Mouse (Mus musculus) urinary bladder, postnatal 4 days (tissue): ENCODE data around the gene Zfp644.
"Not testable (repeated sequence)": the region's sequence is repeated elsewhere in the genome, so short reads cannot be mapped to it uniquely, and the experiment has no call there.

ENCODE experiments used
- DNase-seq, 2 experiments: peaks; one replicate each; pipeline ENCODE4 v3.0.0; 2021 to 2022; ENCODE audit warnings: low spot score in 2 of 2

The Zfp644 gene

GRCm38 (mm10) chr5:106696396-106697337 lies at the start of gene Zfp644:
TSS of gene Zfp644 (minus strand) at chr5:106697287.
- peak; percentile 81 to 87 for DNase-seq

GRCm38 (mm10) chr5:106739716-106740115 lies 42.6 kb upstream of the Zfp644 start:
- no peak for DNase-seq

- no peak for DNase-seq
Observed at GRCm38 (mm10) chr5:106723487-106723886, 26.4 kb upstream of the Zfp644 start.

- no peak for DNase-seq
Observed at GRCm38 (mm10) chr5:106722771-106723170, 25.7 kb upstream of the Zfp644 start.

- peak in 1 of 2 experiments; percentile 31 for DNase-seq
Observed at GRCm38 (mm10) chr5:106711870-106712277, 14.8 kb upstream of the Zfp644 start.

- no peak for DNase-seq
Observed at GRCm38 (mm10) chr5:106711220-106711726, 14.2 kb upstream of the Zfp644 start.

GRCm38 (mm10) chr5:106710611-106711010 lies 13.5 kb upstream of the Zfp644 start:
- no peak for DNase-seq

- no peak for DNase-seq
Observed at GRCm38 (mm10) chr5:106710085-106710409, 13.0 kb upstream of the Zfp644 start.

- DNase-seq: no peak
Observed at GRCm38 (mm10) chr5:106709388-106710084, 12.4 kb upstream of the Zfp644 start.

GRCm38 (mm10) chr5:106706363-106706762 lies 9.3 kb upstream of the Zfp644 start:
- no peak for DNase-seq

- no peak for DNase-seq
Observed at GRCm38 (mm10) chr5:106705162-106705561, 8.1 kb upstream of the Zfp644 start.

GRCm38 (mm10) chr5:106695681-106696395 lies 1.2 kb downstream of the Zfp644 start:
- DNase-seq: peak; percentile 76 to 77

- no peak for DNase-seq
Observed at GRCm38 (mm10) chr5:106695141-106695540, 1.9 kb downstream of the Zfp644 start.

GRCm38 (mm10) chr5:106694683-106695082 lies 2.4 kb downstream of the Zfp644 start:
- no peak for DNase-seq

GRCm38 (mm10) chr5:106693034-106693433 lies 4.1 kb downstream of the Zfp644 start:
- no peak for DNase-seq

GRCm38 (mm10) chr5:106680636-106681458 lies 16.2 kb downstream of the Zfp644 start:
- no peak for DNase-seq

- DNase-seq: no peak
Observed at GRCm38 (mm10) chr5:106679659-106680058, 17.4 kb downstream of the Zfp644 start.

- DNase-seq: not testable (repeated sequence)
Observed at GRCm38 (mm10) chr5:106678823-106679222, 18.3 kb downstream of the Zfp644 start.

GRCm38 (mm10) chr5:106676784-106677183 lies 20.3 kb downstream of the Zfp644 start:
- no peak for DNase-seq

GRCm38 (mm10) chr5:106672597-106672996 lies 24.5 kb downstream of the Zfp644 start:
- no peak for DNase-seq

GRCm38 (mm10) chr5:106671893-106672292 lies 25.2 kb downstream of the Zfp644 start:
- DNase-seq: no peak
